Comparison of ENCODE assay signal across 20 mouse cellular contexts in genomic region chr17:31598593-31598992, GRCm38 (mm10). TPM values are rescaled to one million over a fixed set of nuclear protein-coding genes. Genes with fewer than 3 reads are reported as not detected.
"Had no signal": no experiment of that assay in that cellular context is flagged by ENCODE, and none has a peak within 500 bp of the region (broad histone marks: within the 10 kb centered on the region; RNA-seq: fewer than 3 reads in every experiment).

No protein-coding gene starts in this region.

- H3K4me2 ChIP-seq: intestine, embryonic 15.5 days; limb, embryonic 13.5 days; lung, embryonic 14.5 days; midbrain, embryonic 12.5 days; neural tube, embryonic 13.5 days had no signal

- H3K4me1 ChIP-seq: intestine, embryonic 15.5 days; limb, embryonic 10.5 days; limb, embryonic 13.5 days; midbrain, embryonic 12.5 days had no signal

- H3K27ac ChIP-seq: intestine, embryonic 15.5 days; layer of hippocampus, adult 2 months; limb, embryonic 10.5 days; limb, embryonic 13.5 days; liver, embryonic 14.5 days; macrophage; midbrain, embryonic 12.5 days; neural tube, embryonic 13.5 days had no signal

- DNase-seq: layer of hippocampus, adult 9-11 months; liver; liver, postnatal 0 days; lung, embryonic 14.5 days; thymus, adult 18-20 months; thymus, postnatal 36 days had no signal

- H3K27me3 ChIP-seq: intestine, embryonic 15.5 days; limb, embryonic 13.5 days; midbrain, embryonic 12.5 days; neural tube, embryonic 13.5 days had no signal

- H3K9ac ChIP-seq: intestine, embryonic 15.5 days; limb, embryonic 13.5 days; liver, embryonic 14.5 days; liver, postnatal 0 days; lung, embryonic 14.5 days; midbrain, embryonic 12.5 days; neural tube, embryonic 13.5 days had no signal

- H3K4me3 ChIP-seq: intestine, embryonic 15.5 days; layer of hippocampus, adult 2 months; limb, embryonic 10.5 days; limb, embryonic 13.5 days; midbrain, embryonic 12.5 days; myocyte; neural tube, embryonic 13.5 days had no signal

- ATAC-seq: intestine, embryonic 15.5 days; liver, postnatal 0 days; lung, postnatal 0 days; midbrain, embryonic 16.5 days had no signal

- H3K9me3 ChIP-seq: intestine, embryonic 15.5 days; limb, embryonic 10.5 days; limb, embryonic 13.5 days; midbrain, embryonic 12.5 days; neural tube, embryonic 13.5 days had no signal

RNA-seq across cellular contexts. Expression of gene Cbs, which starts 38.4 kb away (rescaled TPM):
- total RNA-seq: megakaryocyte, adult 5-6 weeks; monocyte, adult 5-6 weeks; neutrophil, adult 5-6 weeks had no signal
- polyA plus RNA-seq: macrophage had no signal
